Mouse (Mus musculus): ENCODE data around the gene Meltf.

GRCm38 (mm10) chr16:31834011-31834584, 44.5 kb upstream of the Meltf start:
- TF ChIP-seq GATA1 (IDR thresholded peaks at IDR 0.05; ENCODE audit: low read length) (no peak), TAL1 (IDR thresholded peaks at IDR 0.05; ENCODE audit: low read length) (no peak)

All from erythroblast, embryonic 14.5 days (primary cell).